Mouse (Mus musculus): ENCODE measurements around the gene Lzts2.

DNA sequence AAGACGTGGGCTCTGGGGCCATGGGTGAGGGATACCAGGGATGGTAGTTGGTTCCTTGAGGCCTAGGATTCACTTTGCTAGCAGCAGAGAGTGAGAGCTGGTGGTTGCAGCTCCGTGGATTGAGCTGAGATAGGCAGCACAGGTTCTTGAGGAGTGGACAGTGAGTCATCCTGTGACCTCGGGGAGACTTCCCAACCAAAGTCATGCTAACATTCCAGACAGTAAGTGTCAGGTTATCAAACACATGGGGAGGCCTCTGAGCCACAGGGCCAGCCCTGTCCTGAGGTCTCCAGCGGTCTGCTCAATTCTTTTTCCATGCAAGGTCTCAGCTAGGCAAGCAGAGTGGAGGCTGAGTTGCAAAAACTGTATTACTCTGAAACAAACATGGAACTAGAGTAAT is 3.6 kb upstream of the Lzts2 start:
- TF ChIP-seq GATA1 (IDR thresholded peaks at IDR 0.05; ENCODE audit: low read length) = no peak
- no peak for TF ChIP-seq TAL1 (IDR thresholded peaks at IDR 0.05; ENCODE audit: low read length)

Measured in erythroblast, embryonic 14.5 days (primary cell).